Mouse (Mus musculus): ENCODE data around the gene Mtmr12. TPM values are rescaled to one million over a fixed set of nuclear protein-coding genes. Genes with fewer than 3 reads are reported as not detected.

Mtmr12 gene
- polyA plus RNA-seq, 1 experiment from 2014 or later: 21.1 TPM

GRCm38 (mm10) chr15:12245580-12246359, 40.9 kb downstream of the Mtmr12 start:
- Histone ChIP-seq H3K27me3 (no peaks in the 10 kb centered on the region), H3K4me3 (replicated peaks) (no peak overlapping the region), H3K4me2 (no peak overlapping the region), H3K4me1 (0 out of 2 replicates have a peak, but pooled peaks cover 4% of the 10 kb centered on the region), H3K9me3 (replicated peaks) (no peaks in the 10 kb centered on the region), H3K27ac (0 out of 2 replicates have a peak overlapping the region, but pooled peaks have one; percentile 37), H3K36me3 (peaks cover 41% of the 10 kb centered on the region), H3K9ac (no peak overlapping the region)
- ATAC-seq (replicated peaks; ENCODE audit: low FRiP score): peak; percentile 49; the same call in 1 of the 2 replicates
- WGBS: 65% methylated on average over 6 of the region's 6 CpGs

DNA sequence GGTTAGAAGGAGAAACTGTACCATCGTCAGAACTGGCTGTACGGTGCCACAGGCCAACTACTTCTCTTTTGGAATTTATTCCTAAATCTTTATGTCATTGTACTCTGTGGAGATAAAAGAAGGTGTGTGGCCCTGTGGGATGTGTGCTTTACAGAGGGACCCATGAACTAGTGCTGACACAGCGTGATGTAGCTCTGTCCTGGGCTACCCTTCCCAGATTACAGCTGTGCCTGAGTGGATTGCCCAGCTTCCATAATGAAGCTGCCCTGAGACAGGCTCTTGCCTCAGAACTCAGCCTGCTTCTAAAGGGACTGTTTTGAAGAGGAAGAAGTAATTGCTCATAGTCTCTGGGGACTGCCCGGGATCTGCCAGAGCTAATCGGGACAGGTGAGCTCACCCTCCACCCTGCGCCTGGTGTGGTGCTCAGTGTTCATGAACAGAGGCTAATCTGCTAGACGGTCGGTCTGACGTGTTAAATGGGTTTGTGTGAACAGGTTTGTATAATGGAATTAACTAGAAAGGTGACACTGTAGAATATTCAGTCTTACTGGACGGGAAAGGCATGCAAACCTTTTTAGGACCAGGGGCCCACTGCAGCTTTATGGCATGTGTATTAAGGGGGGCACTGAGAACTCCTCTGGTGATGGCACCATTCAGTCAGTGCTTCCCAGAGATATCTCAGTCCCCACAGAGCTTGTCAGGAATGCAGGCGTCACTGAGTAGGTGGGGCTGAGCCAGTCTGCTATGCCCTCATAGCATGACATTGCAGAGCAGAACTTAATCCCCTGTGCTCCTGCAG, 41.7 kb downstream of the Mtmr12 start:
- Histone ChIP-seq H3K36me3 (peaks cover 45% of the 10 kb centered on the region), H3K4me1 (0 out of 2 replicates have a peak, but pooled peaks cover 4% of the 10 kb centered on the region), H3K27ac (peak overlapping the region; percentile 37; the same call in 1 of the 2 replicates), H3K27me3 (no peaks in the 10 kb centered on the region), H3K4me2 (no peak overlapping the region), H3K4me3 (replicated peaks) (no peak overlapping the region), H3K9ac (no peak overlapping the region), H3K9me3 (replicated peaks) (no peaks in the 10 kb centered on the region)
- WGBS: 73% methylated on average over 11 of the region's 11 CpGs
- ATAC-seq (replicated peaks; ENCODE audit: low FRiP score): peak; percentile 25; the same call in 1 of the 2 replicates

- ATAC-seq (replicated peaks; ENCODE audit: low FRiP score): no peak
- Histone ChIP-seq H3K4me3 (replicated peaks) (no peak overlapping the region), H3K9ac (no peak overlapping the region), H3K27ac (no peak overlapping the region), H3K9me3 (replicated peaks) (no peaks in the 10 kb centered on the region), H3K4me2 (no peak overlapping the region), H3K4me1 (0 out of 2 replicates have a peak, but pooled peaks cover 4% of the 10 kb centered on the region), H3K27me3 (no peaks in the 10 kb centered on the region), H3K36me3 (peaks cover 51% of the 10 kb centered on the region)
- 85% methylated on average over 4 of the region's 4 CpGs for WGBS
These were observed 42.4 kb downstream of the Mtmr12 start for GRCm38 (mm10) chr15:12247159-12247603.

- Histone ChIP-seq H3K27ac (no peak overlapping the region), H3K4me3 (replicated peaks) (no peak overlapping the region), H3K36me3 (peaks cover 54% of the 10 kb centered on the region), H3K9me3 (replicated peaks) (no peaks in the 10 kb centered on the region), H3K27me3 (no peaks in the 10 kb centered on the region), H3K9ac (no peak overlapping the region), H3K4me2 (no peak overlapping the region), H3K4me1 (0 out of 2 replicates have a peak, but pooled peaks cover 4% of the 10 kb centered on the region)
- ATAC-seq (replicated peaks; ENCODE audit: low FRiP score): no peak
- 64% methylated on average over 4 of the region's 4 CpGs for WGBS
These were observed 43.5 kb downstream of the Mtmr12 start for GRCm38 (mm10) chr15:12248279-12248678.

GRCm38 (mm10) chr15:12250350-12250749, 45.5 kb downstream of the Mtmr12 start:
- H3K4me2 ChIP-seq: no peak overlapping the region
- H3K4me1 ChIP-seq: 0 out of 2 replicates have a peak, but pooled peaks cover 4% of the 10 kb centered on the region
- H3K36me3 ChIP-seq: peaks cover 53% of the 10 kb centered on the region
- 86% methylated on average over 5 of the region's 5 CpGs for WGBS
- no peak overlapping the region for H3K4me3 ChIP-seq (replicated peaks)
- no peak for ATAC-seq (replicated peaks; ENCODE audit: low FRiP score)
- no peak overlapping the region for H3K27ac ChIP-seq
- no peak overlapping the region for H3K9ac ChIP-seq
- H3K9me3 ChIP-seq (replicated peaks): no peaks in the 10 kb centered on the region
- H3K27me3 ChIP-seq: no peaks in the 10 kb centered on the region

DNA sequence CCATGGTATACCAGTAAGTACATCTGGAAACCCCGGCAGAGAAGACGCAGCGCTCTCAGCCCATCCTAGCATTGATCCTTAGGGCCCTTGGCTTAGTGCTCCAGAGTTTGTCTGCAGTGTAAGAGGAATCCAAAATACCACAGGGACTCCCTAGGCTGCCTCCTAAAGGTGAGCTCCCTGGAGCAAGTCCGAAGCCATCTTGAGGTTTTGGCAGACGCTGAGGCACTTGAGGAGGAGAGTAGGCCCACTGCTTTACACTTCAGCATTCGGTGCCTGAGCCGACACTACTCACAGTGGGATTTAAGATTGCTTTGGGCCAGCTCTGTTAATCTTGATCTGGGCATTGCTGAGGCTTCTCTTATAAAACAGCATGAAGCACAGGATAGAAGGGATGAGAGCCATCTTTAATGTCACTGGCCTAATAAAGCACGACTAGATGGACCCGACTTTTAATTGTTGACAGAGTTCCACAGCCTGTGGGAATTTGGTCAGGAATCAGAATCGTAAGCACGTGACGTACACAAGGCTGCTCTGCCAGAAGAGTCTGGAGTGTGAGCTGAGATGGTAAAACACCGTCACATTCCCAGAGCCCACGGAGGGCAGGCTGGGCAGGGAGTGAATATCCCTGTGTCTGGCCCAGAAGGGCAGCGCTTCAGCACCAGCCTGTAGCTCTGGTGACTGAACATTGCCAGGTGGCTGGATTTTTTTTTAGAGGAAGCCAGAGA, 46.8 kb downstream of the Mtmr12 start:
- no peak for ATAC-seq (replicated peaks; ENCODE audit: low FRiP score)
- H3K9ac ChIP-seq: no peak overlapping the region
- H3K4me2 ChIP-seq: no peak overlapping the region
- H3K27me3 ChIP-seq: no peaks in the 10 kb centered on the region
- H3K27ac ChIP-seq: no peak overlapping the region
- 91% methylated on average over 15 of the region's 15 CpGs for WGBS
- H3K4me3 ChIP-seq (replicated peaks): no peak overlapping the region
- peaks cover 47% of the 10 kb centered on the region for H3K36me3 ChIP-seq
- no peaks in the 10 kb centered on the region for H3K9me3 ChIP-seq (replicated peaks)
- no peaks in the 10 kb centered on the region for H3K4me1 ChIP-seq

GRCm38 (mm10) chr15:12252141-12252489, 47.3 kb downstream of the Mtmr12 start:
- ATAC-seq (replicated peaks; ENCODE audit: low FRiP score): no peak
- Histone ChIP-seq H3K9me3 (replicated peaks) (no peaks in the 10 kb centered on the region), H3K4me2 (no peak overlapping the region), H3K4me1 (no peaks in the 10 kb centered on the region), H3K4me3 (replicated peaks) (no peak overlapping the region), H3K36me3 (peaks cover 45% of the 10 kb centered on the region), H3K27me3 (no peaks in the 10 kb centered on the region), H3K27ac (no peak overlapping the region), H3K9ac (no peak overlapping the region)
- WGBS: 96% methylated on average over 2 of the region's 2 CpGs

- H3K4me2 ChIP-seq: no peak overlapping the region
- H3K9ac ChIP-seq: no peak overlapping the region
- H3K9me3 ChIP-seq (replicated peaks): no peaks in the 10 kb centered on the region
- no peak overlapping the region for H3K4me3 ChIP-seq (replicated peaks)
- WGBS: 88% methylated on average over 16 of the region's 16 CpGs
- no peaks in the 10 kb centered on the region for H3K4me1 ChIP-seq
- H3K27ac ChIP-seq: no peak overlapping the region
- no peak for ATAC-seq (replicated peaks; ENCODE audit: low FRiP score)
- H3K27me3 ChIP-seq: no peaks in the 10 kb centered on the region
- H3K36me3 ChIP-seq: peaks cover 74% of the 10 kb centered on the region
These were observed 53.1 kb downstream of the Mtmr12 start for GRCm38 (mm10) chr15:12257730-12258494.

- 47% methylated on average over 3 of the region's 3 CpGs for WGBS
- no peak for ATAC-seq (replicated peaks; ENCODE audit: low FRiP score)
- H3K27me3 ChIP-seq: no peaks in the 10 kb centered on the region
These were observed 58.2 kb downstream of the Mtmr12 start for GRCm38 (mm10) chr15:12263056-12263455.

GRCm38 (mm10) chr15:12266460-12266859, 61.6 kb downstream of the Mtmr12 start:
- 64% methylated on average over 8 of the region's 8 CpGs for WGBS
- no peaks in the 10 kb centered on the region for H3K27me3 ChIP-seq
- no peaks in the 10 kb centered on the region for H3K9me3 ChIP-seq (replicated peaks)
- H3K9ac ChIP-seq: no peak overlapping the region
- H3K27ac ChIP-seq: no peak overlapping the region
- H3K4me1 ChIP-seq: no peaks in the 10 kb centered on the region
- H3K4me3 ChIP-seq (replicated peaks): no peak overlapping the region
- H3K36me3 ChIP-seq: peaks cover 94% of the 10 kb centered on the region
- H3K4me2 ChIP-seq: no peak overlapping the region
- no peak for ATAC-seq (replicated peaks; ENCODE audit: low FRiP score)

More at GRCm38 (mm10) chr15:12263056-12263455, 58.2 kb downstream of the Mtmr12 start:
- Histone ChIP-seq H3K4me3 (replicated peaks) (no peak overlapping the region), H3K36me3 (peaks cover 95% of the 10 kb centered on the region), H3K9ac (no peak overlapping the region), H3K4me2 (no peak overlapping the region), H3K4me1 (no peaks in the 10 kb centered on the region), H3K9me3 (replicated peaks) (no peaks in the 10 kb centered on the region), H3K27ac (no peak overlapping the region)

GRCm38 (mm10) chr15:12268021-12268420, 63.2 kb downstream of the Mtmr12 start:
- Histone ChIP-seq H3K4me2 (no peak overlapping the region), H3K36me3 (peaks cover 79% of the 10 kb centered on the region), H3K4me3 (replicated peaks) (no peak overlapping the region), H3K9ac (no peak overlapping the region), H3K4me1 (no peaks in the 10 kb centered on the region), H3K27ac (no peak overlapping the region), H3K27me3 (no peaks in the 10 kb centered on the region), H3K9me3 (replicated peaks) (no peaks in the 10 kb centered on the region)
- 62% methylated on average over 1 of the region's 1 CpGs for WGBS
- 0 out of 2 replicates have a peak, but pooled peaks have one; percentile 48 for ATAC-seq (replicated peaks; ENCODE audit: low FRiP score)

All from kidney, embryonic 15.5 days (tissue).